Mouse (Mus musculus) neural tube, embryonic 14.5 days (tissue): ENCODE measurements around the gene Mapk3. TPM values are rescaled to one million over a fixed set of nuclear protein-coding genes. Genes with fewer than 3 reads are reported as not detected.

ENCODE experiments used
- ATAC-seq: fragments of 200-750 bp; cut with Nextera tagmentation; 2 replicates; pipeline ENCODE4 v1.8.0; 2017; ENCODE audit warnings: low read depth, mild to moderate bottlenecking, moderate TSS enrichment, moderate library complexity
- H3K27ac ChIP-seq: fragments of 300-500 bp; sonication (generic); 2 replicates; pipeline ENCODE4 v1.5.1; 2014; ENCODE audit warnings: low read depth, mild to moderate bottlenecking, control low read depth, low read length, moderate library complexity, mixed read lengths
- H3K27me3 ChIP-seq: fragments of 300-500 bp; sonication (generic); 2 replicates; pipeline ENCODE4 v1.6.1; 2014; ENCODE audit warnings: low read length; ENCODE audit not compliant: control insufficient read depth, insufficient read depth
- H3K36me3 ChIP-seq: fragments of 300-500 bp; sonication (generic); 2 replicates; pipeline ENCODE4 v1.6.1; 2014; ENCODE audit warnings: low read length, mixed read lengths; ENCODE audit not compliant: control insufficient read depth, insufficient read depth
- H3K4me1 ChIP-seq: fragments of 300-500 bp; sonication (generic); 2 replicates; pipeline ENCODE4 v1.6.1; 2014; ENCODE audit warnings: low read length; ENCODE audit not compliant: control insufficient read depth, insufficient read depth
- H3K4me2 ChIP-seq: fragments of 300-500 bp; sonication (generic); 2 replicates; pipeline ENCODE4 v1.6.1; 2014; ENCODE audit warnings: mild to moderate bottlenecking, low read depth, low read length, control low read depth
- H3K4me3 ChIP-seq: fragments of 300-500 bp; sonication (generic); 2 replicates; pipeline ENCODE4 v1.5.1; 2014; ENCODE audit warnings: low read depth, low read length, control low read depth, mixed read lengths
- H3K9ac ChIP-seq: fragments of 300-500 bp; sonication (generic); replicated peaks from 2 replicates; pipeline ENCODE4 v1.6.1; 2014; ENCODE audit warnings: low read depth, mild to moderate bottlenecking, control low read depth, low read length, mixed read lengths
- H3K9me3 ChIP-seq: fragments of 300-500 bp; sonication (generic); 2 replicates; pipeline ENCODE4 v1.6.1; 2016; ENCODE audit warnings: low read length; ENCODE audit not compliant: control insufficient read depth
- WGBS: fragments of 180-500 bp; shearing (Covaris S2); extraction: QIAGEN DNeasy Blood & Tissue Kit; methylation state at CpG from one replicate; pipeline ENCODE4 v1.1.7; 2014; 5-methylcytosine and 5-hydroxymethylcytosine counted together
- polyA plus RNA-seq: library from polyadenylated mRNA; unstranded; fragments of >200 nt; fragmentation: Nextera tagmentation; extraction: Ambion mirVana; gene quantifications from 2 replicates; pipeline ENCODE4 v1.2.1, GENCODE M21; 2014

The Mapk3 gene
- polyA plus RNA-seq, 1 experiment from 2014 or later: 85.9 TPM

- H3K9me3 ChIP-seq: no peaks in the 10 kb centered on the region
- H3K27ac ChIP-seq: no peak overlapping the region
- no peak overlapping the region for H3K4me2 ChIP-seq
- no peaks in the 10 kb centered on the region for H3K27me3 ChIP-seq
- no peak for ATAC-seq
- no peak overlapping the region for H3K4me3 ChIP-seq
- H3K9ac ChIP-seq: no peak overlapping the region
- peaks cover 26% of the 10 kb centered on the region for H3K36me3 ChIP-seq
- H3K4me1 ChIP-seq: peaks cover 27% of the 10 kb centered on the region
- WGBS: 83% methylated on average over 15 of the region's 16 CpGs
Observed at GRCm38 (mm10) chr7:126795387-126796317, 36.3 kb downstream of the Mapk3 start.

- no peak overlapping the region for H3K9ac ChIP-seq
- H3K36me3 ChIP-seq: peaks cover 26% of the 10 kb centered on the region
- peaks cover 20% of the 10 kb centered on the region for H3K4me1 ChIP-seq
- H3K27me3 ChIP-seq: no peaks in the 10 kb centered on the region
- peak overlapping the region; percentile 90; the same call in 1 of the 2 replicates for H3K4me2 ChIP-seq
- no peak overlapping the region for H3K4me3 ChIP-seq
- ATAC-seq: no peak
- H3K9me3 ChIP-seq: no peaks in the 10 kb centered on the region
- WGBS: 70% methylated on average over 8 of the region's 8 CpGs
- H3K27ac ChIP-seq: no peak overlapping the region
Observed at GRCm38 (mm10) chr7:126796350-126796932, 37.0 kb downstream of the Mapk3 start.

GRCm38 (mm10) chr7:126797411-126798126 lies 38.2 kb downstream of the Mapk3 start, which contains the start of gene Fam57b:
Gene Fam57b, plus strand, starts transcription at chr7:126797668.
- Histone ChIP-seq H3K4me2 (peak within 1 kb of the TSS; percentile 90), H3K4me3 (peak within 1 kb of the TSS; percentile 81), H3K9ac (peak within 1 kb of the TSS; percentile 87), H3K4me1 (peaks cover 19% of the 10 kb centered on the region), H3K27me3 (no peaks in the 10 kb centered on the region), H3K9me3 (no peaks in the 10 kb centered on the region), H3K36me3 (peaks cover 26% of the 10 kb centered on the region), H3K27ac (peak within 1 kb of the TSS; percentile 95)
- WGBS: 23% methylated on average over 21 of the region's 21 CpGs
- ATAC-seq: no peak

- ATAC-seq: no peak
- Histone ChIP-seq H3K36me3 (peaks cover 26% of the 10 kb centered on the region), H3K27ac (peak overlapping the region; percentile 95), H3K27me3 (no peaks in the 10 kb centered on the region), H3K4me1 (peaks cover 19% of the 10 kb centered on the region), H3K9ac (peak overlapping the region; percentile 87), H3K9me3 (no peaks in the 10 kb centered on the region), H3K4me2 (peak overlapping the region; percentile 90), H3K4me3 (peak overlapping the region; percentile 81)
- under 1% methylated on average over 40 of the region's 40 CpGs for WGBS
Observed at GRCm38 (mm10) chr7:126798127-126799049, 39.0 kb downstream of the Mapk3 start.

GRCm38 (mm10) chr7:126799050-126799467 lies 39.7 kb downstream of the Mapk3 start:
- Histone ChIP-seq H3K36me3 (peaks cover 25% of the 10 kb centered on the region), H3K9me3 (no peaks in the 10 kb centered on the region), H3K9ac (peak overlapping the region; percentile 87), H3K27ac (peak overlapping the region; percentile 95), H3K27me3 (no peaks in the 10 kb centered on the region), H3K4me1 (peaks cover 19% of the 10 kb centered on the region), H3K4me2 (peak overlapping the region; percentile 90), H3K4me3 (peak overlapping the region; percentile 81)
- ATAC-seq: peak; percentile 96
- under 1% methylated on average over 29 of the region's 36 CpGs for WGBS

- H3K27me3 ChIP-seq: no peaks in the 10 kb centered on the region
- H3K4me3 ChIP-seq: peak overlapping the region; percentile 81
- 2% methylated on average over 38 of the region's 38 CpGs for WGBS
Observed at GRCm38 (mm10) chr7:126799468-126800268, 40.3 kb downstream of the Mapk3 start.

GRCm38 (mm10) chr7:126800269-126801056 lies 41.1 kb downstream of the Mapk3 start:
- H3K9ac ChIP-seq: peak overlapping the region; percentile 87
- ATAC-seq: no peak
- H3K36me3 ChIP-seq: peaks cover 15% of the 10 kb centered on the region
- H3K4me3 ChIP-seq: peak overlapping the region; percentile 81
- H3K4me2 ChIP-seq: peak overlapping the region; percentile 90
- H3K9me3 ChIP-seq: no peaks in the 10 kb centered on the region
- WGBS: 48% methylated on average over 5 of the region's 5 CpGs
- H3K27ac ChIP-seq: no peak overlapping the region; the same call in 1 of the 2 replicates
- no peaks in the 10 kb centered on the region for H3K27me3 ChIP-seq
- peaks cover 19% of the 10 kb centered on the region for H3K4me1 ChIP-seq

More at GRCm38 (mm10) chr7:126799468-126800268, 40.3 kb downstream of the Mapk3 start:
- H3K9me3 ChIP-seq: no peaks in the 10 kb centered on the region
- peaks cover 22% of the 10 kb centered on the region for H3K36me3 ChIP-seq
- peak overlapping the region; percentile 90 for H3K4me2 ChIP-seq
- peak; percentile 93 for ATAC-seq
- H3K9ac ChIP-seq: peak overlapping the region; percentile 87
- peak overlapping the region; percentile 95 for H3K27ac ChIP-seq
- H3K4me1 ChIP-seq: peaks cover 19% of the 10 kb centered on the region
